Mouse (Mus musculus) kidney, adult 11 months (tissue): ENCODE results near the gene Dnajc5g.

Experiments
- DNase-seq: peaks from one replicate; pipeline ENCODE4 v3.0.0; 2022

Dnajc5g gene

GRCm38 (mm10) chr5:31110781-31111180 lies 4.7 kb downstream of the Dnajc5g start:
- no peak for DNase-seq

- DNase-seq: no peak
Measured at GRCm38 (mm10) chr5:31116354-31116753, 10.3 kb downstream of the Dnajc5g start, which contains the start of gene Trim54. Gene Trim54 (plus strand): TSS chr5:31116712.

DNA sequence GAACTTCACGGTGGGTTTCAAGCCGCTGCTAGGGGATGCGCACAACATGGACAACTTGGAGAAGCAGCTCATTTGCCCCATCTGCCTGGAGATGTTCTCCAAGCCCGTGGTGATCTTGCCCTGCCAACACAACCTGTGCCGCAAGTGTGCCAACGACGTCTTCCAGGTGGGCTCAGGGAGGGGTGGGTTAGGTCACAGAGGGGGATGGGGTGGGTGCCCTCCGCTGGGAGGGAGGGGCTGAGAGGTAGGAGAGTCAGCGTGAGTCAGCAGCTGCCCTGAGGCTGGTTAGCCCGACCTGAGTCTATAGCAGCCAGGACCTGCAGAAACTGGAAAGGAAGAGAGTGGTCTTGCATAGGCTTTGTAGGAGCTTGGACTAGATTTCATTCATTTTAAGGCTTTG lies 10.8 kb downstream of the Dnajc5g start:
- no peak for DNase-seq

- no peak for DNase-seq
Measured at GRCm38 (mm10) chr5:31121111-31121510, 15.0 kb downstream of the Dnajc5g start.

DNA sequence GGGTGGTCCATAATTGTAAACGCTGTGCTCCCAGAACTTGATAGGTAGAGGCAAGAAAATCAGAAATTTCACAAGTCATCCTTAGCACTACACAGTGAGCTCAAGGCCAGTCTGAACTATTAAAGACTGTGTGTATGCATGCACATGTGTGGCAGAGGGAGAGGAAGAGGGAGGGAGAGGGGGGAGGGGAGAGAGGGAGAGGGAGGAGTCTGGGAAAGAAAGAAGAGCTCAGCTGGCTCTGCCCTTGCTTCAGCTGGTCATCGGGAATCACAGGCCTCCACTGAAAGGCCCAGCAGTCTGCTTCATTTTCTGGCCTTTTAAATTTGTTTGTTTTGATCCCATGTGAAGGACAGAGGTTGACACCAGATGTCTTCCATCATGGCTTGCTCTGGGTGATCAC lies 17.4 kb downstream of the Dnajc5g start:
- no peak for DNase-seq

- DNase-seq: no peak
Measured at GRCm38 (mm10) chr5:31126050-31126449, 20.0 kb downstream of the Dnajc5g start.

GRCm38 (mm10) chr5:31136730-31137424 lies 30.8 kb downstream of the Dnajc5g start:
- DNase-seq: no peak

GRCm38 (mm10) chr5:31137658-31138057 lies 31.6 kb downstream of the Dnajc5g start:
- DNase-seq: no peak

GRCm38 (mm10) chr5:31138241-31138967 lies 32.3 kb downstream of the Dnajc5g start, which contains the start of gene Ucn:
Gene Ucn (minus strand): TSS chr5:31138829.
- DNase-seq: no peak

DNA sequence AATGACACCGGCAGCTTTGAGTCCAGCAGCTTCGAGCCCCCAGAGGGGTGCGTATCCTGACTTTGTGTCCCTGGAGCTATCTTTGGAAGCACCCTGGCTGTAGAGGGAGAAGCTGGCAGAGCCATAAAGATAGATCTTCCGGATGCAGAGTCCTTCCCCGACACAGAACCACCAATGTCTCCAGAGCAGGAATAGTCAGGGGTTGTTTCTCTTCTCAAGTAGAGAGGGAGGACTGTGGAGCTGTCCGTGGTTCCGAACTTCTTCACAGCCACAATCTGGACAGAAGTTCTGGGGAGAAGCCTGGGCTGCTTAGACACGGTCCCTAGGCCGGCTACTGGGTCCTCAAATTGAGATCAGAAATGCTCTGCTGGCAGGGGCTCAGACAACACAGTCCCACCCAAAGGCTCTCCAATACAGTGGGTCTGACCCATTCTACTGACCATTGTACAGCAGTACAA lies 32.9 kb downstream of the Dnajc5g start:
- no peak for DNase-seq

DNA sequence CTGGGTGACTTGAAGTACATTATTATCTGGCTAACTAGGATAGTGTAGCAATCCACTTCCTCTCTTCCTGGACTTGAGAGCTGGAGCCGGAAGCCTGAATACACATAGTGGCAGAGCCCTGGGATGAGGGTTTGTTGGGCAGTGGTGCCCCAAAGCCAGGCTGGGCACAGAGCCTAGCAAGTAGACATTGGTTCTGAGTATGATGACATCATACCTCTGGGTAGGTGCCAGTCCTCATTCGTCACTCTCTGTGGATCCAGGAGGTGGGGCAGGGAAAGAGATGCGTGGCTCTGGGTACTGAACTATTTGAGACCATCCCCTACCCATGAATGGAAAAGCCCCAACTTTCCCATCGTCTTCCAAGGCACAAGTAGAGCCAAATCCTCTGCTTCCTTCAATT lies 43.7 kb downstream of the Dnajc5g start:
- DNase-seq: no peak

DNA sequence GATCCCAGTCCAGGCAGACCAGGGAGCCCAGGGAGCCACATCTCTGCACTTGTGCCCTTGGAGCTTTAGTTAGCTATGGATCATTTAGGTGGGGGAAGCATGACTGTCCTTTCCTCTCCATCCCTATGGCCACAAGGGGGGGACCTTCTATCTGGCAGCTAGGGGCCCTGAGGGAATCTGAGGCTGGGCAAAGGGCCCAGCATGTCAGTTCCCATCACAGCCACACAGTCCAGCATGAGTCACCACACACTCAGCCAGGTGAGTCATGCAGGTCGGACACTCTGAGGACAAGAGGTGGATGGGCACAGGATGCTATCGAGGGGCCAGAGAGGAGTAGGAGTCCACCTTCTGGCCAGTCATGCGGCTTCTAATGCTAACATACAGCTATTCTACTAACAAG lies 45.7 kb downstream of the Dnajc5g start:
- DNase-seq: no peak

GRCm38 (mm10) chr5:31153516-31154151 lies 47.5 kb downstream of the Dnajc5g start:
- DNase-seq: no peak

- peak; percentile 93 for DNase-seq
Measured at GRCm38 (mm10) chr5:31154152-31154553, 48.1 kb downstream of the Dnajc5g start, which contains the start of gene Mpv17. Gene Mpv17 (minus strand): TSS chr5:31154251.
